Mouse (Mus musculus): ENCODE results near the gene Cd247.

- TF ChIP-seq CTCF (IDR thresholded peaks at IDR 0.05; ENCODE audit: low read depth, low read length) (no peak), POLR2A (IDR thresholded peaks at IDR 0.05; ENCODE audit: borderline replicate concordance, low read depth, low read length) (no peak; the same call in 1 of the 2 replicates)
These were observed 24.7 kb upstream of the Cd247 start, which contains the start of gene Creg1 for GRCm38 (mm10) chr1:165763635-165764372.

Measured in bone marrow macrophage, adult 2 months (primary cell).